ENCODE assay signal across 8 mouse cellular contexts in the genomic region with DNA sequence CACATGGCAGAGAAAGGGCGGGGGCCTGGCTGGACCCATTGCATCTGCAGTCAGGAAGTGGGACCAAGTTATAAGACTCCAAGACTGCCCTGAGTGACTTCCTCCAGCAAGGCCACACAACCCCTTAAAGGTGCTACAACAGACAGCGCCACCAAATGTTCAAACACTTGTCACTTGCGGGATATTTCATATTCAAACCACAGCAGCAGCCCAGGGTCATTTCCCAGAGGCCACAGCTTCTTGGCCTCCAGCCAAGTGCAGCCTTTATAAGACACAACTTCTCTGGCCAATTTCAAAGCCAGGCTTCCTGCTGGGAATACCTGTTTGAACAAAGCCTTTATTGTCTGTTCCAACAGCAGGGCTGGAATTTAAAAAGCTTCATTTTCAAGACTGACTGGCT.
A peak's percentile ranks its signal among the peaks of the same experiment; 100 is the strongest.
DNase-seq lines count a peak whose midpoint lies in the region; ATAC-seq and TF ChIP-seq lines count a peak whose summit lies in the region.
"Had no signal": no experiment of that assay in that cellular context is flagged by ENCODE, and none has a peak within 500 bp of the region (broad histone marks: within the 10 kb centered on the region; RNA-seq: fewer than 3 reads in every experiment).

No protein-coding gene starts in this region.

- no peak for ATAC-seq in kidney, embryonic 15.5 days (replicated peaks; ENCODE audit: low FRiP score)
- ATAC-seq in intestine, postnatal 0 days: peak; percentile 43; the same call in 1 of the 2 replicates
- ATAC-seq in CD4-positive, CD25-positive, alpha-beta regulatory T cell, adult 4 months: no peak

- 0 out of 2 replicates have a peak, but pooled peaks cover 6% of the 10 kb centered on the region for H3K4me1 ChIP-seq in kidney, embryonic 15.5 days
- H3K4me1 ChIP-seq in intestine, postnatal 0 days (replicated peaks; ENCODE audit: control insufficient read depth, insufficient read depth, low read length): no peaks in the 10 kb centered on the region

- 59% methylated on average over 3 of the region's 3 CpGs for WGBS in kidney, embryonic 15.5 days
- 60% methylated on average over 3 of the region's 3 CpGs for WGBS in intestine, postnatal 0 days

- H3K9ac ChIP-seq in kidney, embryonic 15.5 days: no peak overlapping the region
- no peak overlapping the region for H3K9ac ChIP-seq in intestine, postnatal 0 days (ENCODE audit: low read depth, low read length)
- H3K9ac ChIP-seq: midbrain, embryonic 12.5 days had no signal

- DNase-seq in kidney, postnatal 4 days: peak; percentile 31 to 52
- DNase-seq in MN1 (ENCODE audit: low spot score): peak; percentile 54
- DNase-seq in adrenal gland, postnatal 25 days: peak; percentile 53
- no peak for DNase-seq in left cerebral cortex, postnatal 25 days (ENCODE audit: low spot score in 2 of 2)

- intact Hi-C loops in left cerebral cortex, postnatal 25 days (cut with DNase I): no loop called here

- H3K9me3 ChIP-seq in kidney, embryonic 15.5 days (replicated peaks): no peaks in the 10 kb centered on the region
- no peaks in the 10 kb centered on the region for H3K9me3 ChIP-seq in intestine, postnatal 0 days (ENCODE audit: control insufficient read depth)
- H3K9me3 ChIP-seq: midbrain, embryonic 12.5 days had no signal

- no peaks in the 10 kb centered on the region for H3K36me3 ChIP-seq in kidney, embryonic 15.5 days
- H3K36me3 ChIP-seq in intestine, postnatal 0 days (ENCODE audit: control insufficient read depth, insufficient read depth): no peaks in the 10 kb centered on the region
- H3K36me3 ChIP-seq: midbrain, embryonic 12.5 days had no signal

- H3K4me3 ChIP-seq in kidney, embryonic 15.5 days (replicated peaks): no peak overlapping the region
- H3K4me3 ChIP-seq in intestine, postnatal 0 days (ENCODE audit: low read depth, low read length): no peak overlapping the region
- H3K4me3 ChIP-seq: midbrain, embryonic 12.5 days had no signal

- no peak overlapping the region for H3K4me2 ChIP-seq in kidney, embryonic 15.5 days
- H3K4me2 ChIP-seq in intestine, postnatal 0 days (replicated peaks; ENCODE audit: low read depth): no peak overlapping the region
- H3K4me2 ChIP-seq: midbrain, embryonic 12.5 days had no signal

- no peaks in the 10 kb centered on the region for H3K27me3 ChIP-seq in kidney, embryonic 15.5 days
- no peaks in the 10 kb centered on the region for H3K27me3 ChIP-seq in intestine, postnatal 0 days (replicated peaks; ENCODE audit: control insufficient read depth, insufficient read depth, low read length)
- H3K27me3 ChIP-seq: midbrain, embryonic 12.5 days had no signal

- no peak overlapping the region for H3K27ac ChIP-seq in kidney, embryonic 15.5 days
- H3K27ac ChIP-seq in intestine, postnatal 0 days (ENCODE audit: low read depth, low read length): no peak overlapping the region
- H3K27ac ChIP-seq: midbrain, embryonic 12.5 days had no signal

- peak; percentile 20; the same call in 1 of the 2 replicates for TF ChIP-seq CTCF in intestine, postnatal 0 days (IDR thresholded peaks at IDR 0.05; ENCODE audit: low read depth)

Comparison
In these comparisons a context has a peak if more than half of its experiments do, and no peak if none do; other contexts are left out.
1. DNase-seq: peak in kidney, postnatal 4 days (2 of 2), MN1 (single experiment) and adrenal gland, postnatal 25 days (single experiment); none in left cerebral cortex, postnatal 25 days (0 of 2).